Mouse (Mus musculus): ENCODE measurements around the gene Sik3. TPM values are rescaled to one million over a fixed set of nuclear protein-coding genes. Genes with fewer than 3 reads are reported as not detected.

The Sik3 gene
- polyA plus RNA-seq, 1 experiment = 32.0 TPM

DNA sequence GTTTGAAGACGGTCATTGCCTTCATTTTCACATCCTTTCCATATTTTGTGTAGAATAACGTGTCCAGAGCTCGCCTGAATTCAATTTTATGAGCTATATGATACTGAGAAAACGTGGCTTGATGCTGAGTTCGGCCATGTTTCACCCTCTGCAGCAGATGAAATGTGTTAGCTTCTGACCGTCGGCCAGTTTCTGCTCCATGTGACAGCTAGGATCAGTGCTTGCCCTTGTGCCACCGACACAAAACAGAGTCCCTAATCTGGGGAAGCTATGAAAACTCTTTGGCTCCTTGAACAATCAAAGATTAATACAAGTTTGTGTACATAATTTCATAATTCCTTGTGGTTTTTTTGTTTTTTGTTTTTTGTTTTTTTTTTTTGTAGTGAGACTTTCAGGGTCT is 178.6 kb downstream of the Sik3 start:
- TF ChIP-seq CEBPB (IDR thresholded peaks at IDR 0.05; ENCODE audit: low read depth) (no peak), MAX (IDR thresholded peaks at IDR 0.05) (no peak), MYOD1 (IDR thresholded peaks at IDR 0.05; ENCODE audit: control insufficient read depth, insufficient read length, low read depth) (no peak), CTCF (IDR thresholded peaks at IDR 0.05; ENCODE audit: control insufficient read depth, insufficient read depth, insufficient read length) (no peak), USF1 (IDR thresholded peaks at IDR 0.05; ENCODE audit: low read depth) (no peak), FOSL1 (IDR thresholded peaks at IDR 0.05; ENCODE audit: insufficient read depth, low read length, poor library complexity, severe bottlenecking) (no peak), MYOG (IDR thresholded peaks at IDR 0.05; ENCODE audit: control insufficient read depth, extremely low read depth, insufficient read length) (no peak)
- Histone ChIP-seq H3K4me3 (ENCODE audit: insufficient read depth, poor library complexity, severe bottlenecking) (no peak overlapping the region), H3K79me2 (ENCODE audit: control insufficient read depth, insufficient read depth) (no peaks in the 10 kb centered on the region), H3ac (ENCODE audit: control insufficient read depth, insufficient read length, low read depth) (no peak overlapping the region), H3K27me3 (ENCODE audit: control insufficient read depth, insufficient read depth, insufficient read length) (no peaks in the 10 kb centered on the region), H3K79me3 (ENCODE audit: low read depth) (peaks cover under 1% of the 10 kb centered on the region), H3K36me3 (ENCODE audit: control insufficient read depth, insufficient read depth) (peaks cover 17% of the 10 kb centered on the region)

GRCm38 (mm10) chr9:46191644-46192043 is 179.0 kb downstream of the Sik3 start:
- Histone ChIP-seq H3K4me3 (ENCODE audit: insufficient read depth, poor library complexity, severe bottlenecking) (no peak overlapping the region), H3K79me2 (ENCODE audit: control insufficient read depth, insufficient read depth) (no peaks in the 10 kb centered on the region), H3K36me3 (ENCODE audit: control insufficient read depth, insufficient read depth) (peaks cover 19% of the 10 kb centered on the region), H3K27me3 (ENCODE audit: control insufficient read depth, insufficient read depth, insufficient read length) (no peaks in the 10 kb centered on the region), H3ac (ENCODE audit: control insufficient read depth, insufficient read length, low read depth) (no peak overlapping the region), H3K79me3 (ENCODE audit: low read depth) (no peaks in the 10 kb centered on the region)
- TF ChIP-seq MYOD1 (IDR thresholded peaks at IDR 0.05; ENCODE audit: control insufficient read depth, insufficient read length, low read depth) (no peak), CTCF (IDR thresholded peaks at IDR 0.05; ENCODE audit: control insufficient read depth, insufficient read depth, insufficient read length) (no peak), USF1 (IDR thresholded peaks at IDR 0.05; ENCODE audit: low read depth) (no peak), MAX (IDR thresholded peaks at IDR 0.05) (no peak), MYOG (IDR thresholded peaks at IDR 0.05; ENCODE audit: control insufficient read depth, extremely low read depth, insufficient read length) (no peak), CEBPB (IDR thresholded peaks at IDR 0.05; ENCODE audit: low read depth) (no peak), FOSL1 (IDR thresholded peaks at IDR 0.05; ENCODE audit: insufficient read depth, low read length, poor library complexity, severe bottlenecking) (no peak)

DNA sequence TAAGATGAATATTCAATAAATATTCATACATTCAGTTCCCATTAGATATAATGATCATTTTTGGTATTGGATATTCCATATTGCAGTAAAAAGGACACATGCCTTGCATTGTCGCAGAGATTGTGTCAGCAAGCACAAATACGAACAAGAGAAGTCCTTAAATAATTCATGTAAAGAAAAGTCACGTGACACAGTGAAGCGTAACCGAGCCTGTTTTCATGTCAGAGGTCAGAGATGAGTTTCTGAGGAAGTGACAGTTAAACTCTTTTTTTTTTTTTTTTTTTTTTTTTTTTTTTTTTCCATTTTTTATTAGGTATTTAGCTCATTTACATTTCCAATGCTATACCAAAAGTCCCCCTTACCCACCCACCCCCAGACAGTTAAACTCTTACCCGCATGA is 180.0 kb downstream of the Sik3 start:
- no peak overlapping the region for H3K4me3 ChIP-seq (ENCODE audit: insufficient read depth, poor library complexity, severe bottlenecking)
- no peak overlapping the region for H3ac ChIP-seq (ENCODE audit: control insufficient read depth, insufficient read length, low read depth)
- no peak for TF ChIP-seq MYOD1 (IDR thresholded peaks at IDR 0.05; ENCODE audit: control insufficient read depth, insufficient read length, low read depth)
- H3K27me3 ChIP-seq (ENCODE audit: control insufficient read depth, insufficient read depth, insufficient read length) = no peaks in the 10 kb centered on the region
- peaks cover 24% of the 10 kb centered on the region for H3K36me3 ChIP-seq (ENCODE audit: control insufficient read depth, insufficient read depth)
- no peaks in the 10 kb centered on the region for H3K79me3 ChIP-seq (ENCODE audit: low read depth)
- no peaks in the 10 kb centered on the region for H3K79me2 ChIP-seq (ENCODE audit: control insufficient read depth, insufficient read depth)

DNA sequence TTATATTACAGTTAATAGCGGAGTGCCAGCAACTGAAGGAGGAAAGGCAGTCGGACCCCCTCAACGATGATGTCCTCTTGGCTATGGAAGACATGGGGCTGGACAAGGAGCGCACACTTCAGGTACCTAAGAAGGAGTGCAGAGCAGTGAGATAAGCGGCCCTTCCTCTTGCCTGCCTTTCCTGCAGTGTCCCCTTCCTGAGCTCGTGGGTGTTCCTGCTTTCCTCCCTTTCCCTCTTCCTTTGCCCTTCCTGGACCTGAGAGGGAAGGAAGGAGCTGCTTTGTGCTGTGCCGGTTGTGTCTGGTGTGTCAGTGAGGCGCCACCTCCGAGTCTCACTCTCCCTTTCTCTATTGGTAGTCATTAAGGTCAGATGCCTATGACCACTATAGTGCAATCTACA is 182.2 kb downstream of the Sik3 start:
- Histone ChIP-seq H3K79me2 (ENCODE audit: control insufficient read depth, insufficient read depth) (no peaks in the 10 kb centered on the region), H3K27me3 (ENCODE audit: control insufficient read depth, insufficient read depth, insufficient read length) (no peaks in the 10 kb centered on the region), H3ac (ENCODE audit: control insufficient read depth, insufficient read length, low read depth) (no peak overlapping the region), H3K79me3 (ENCODE audit: low read depth) (no peaks in the 10 kb centered on the region), H3K4me3 (ENCODE audit: insufficient read depth, poor library complexity, severe bottlenecking) (no peak overlapping the region), H3K36me3 (ENCODE audit: control insufficient read depth, insufficient read depth) (peaks cover 35% of the 10 kb centered on the region)
- TF ChIP-seq MYOG (IDR thresholded peaks at IDR 0.05; ENCODE audit: control insufficient read depth, extremely low read depth, insufficient read length) = no peak
- no peak for TF ChIP-seq CEBPB (IDR thresholded peaks at IDR 0.05; ENCODE audit: low read depth)
- no peak for TF ChIP-seq MYOD1 (IDR thresholded peaks at IDR 0.05; ENCODE audit: control insufficient read depth, insufficient read length, low read depth)
- TF ChIP-seq USF1 (IDR thresholded peaks at IDR 0.05; ENCODE audit: low read depth) = no peak
- TF ChIP-seq FOSL1 (IDR thresholded peaks at IDR 0.05; ENCODE audit: insufficient read depth, low read length, poor library complexity, severe bottlenecking) = no peak
- no peak for TF ChIP-seq CTCF (IDR thresholded peaks at IDR 0.05; ENCODE audit: control insufficient read depth, insufficient read depth, insufficient read length)
- no peak for TF ChIP-seq MAX (IDR thresholded peaks at IDR 0.05)

DNA sequence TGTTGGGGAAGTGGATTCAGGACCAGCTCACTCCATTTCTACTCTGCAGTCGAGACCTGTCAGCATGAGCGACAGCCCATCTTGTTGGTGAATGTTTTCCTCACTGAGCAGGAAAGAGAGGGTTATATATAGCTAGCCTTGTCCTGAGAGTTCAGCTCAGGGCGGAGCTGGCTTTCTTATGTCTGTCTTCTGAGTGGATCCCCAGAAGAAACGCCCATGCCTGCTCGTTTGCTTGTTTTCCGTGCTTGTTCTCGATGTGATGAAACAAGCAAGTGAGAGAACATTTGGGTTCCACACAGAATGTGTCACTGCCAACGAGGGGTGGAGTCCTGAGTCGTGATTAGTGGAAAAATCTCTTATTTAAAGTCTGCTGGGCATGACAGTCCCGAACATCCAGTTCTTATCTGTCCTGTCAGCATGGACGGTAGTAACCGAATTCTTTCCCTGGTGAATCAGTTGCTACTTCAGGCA is 184.1 kb downstream of the Sik3 start:
- Histone ChIP-seq H3K79me3 (ENCODE audit: low read depth) (no peaks in the 10 kb centered on the region), H3K4me3 (ENCODE audit: insufficient read depth, poor library complexity, severe bottlenecking) (no peak overlapping the region), H3ac (ENCODE audit: control insufficient read depth, insufficient read length, low read depth) (no peak overlapping the region), H3K27me3 (ENCODE audit: control insufficient read depth, insufficient read depth, insufficient read length) (no peaks in the 10 kb centered on the region), H3K36me3 (ENCODE audit: control insufficient read depth, insufficient read depth) (peaks cover 48% of the 10 kb centered on the region), H3K79me2 (ENCODE audit: control insufficient read depth, insufficient read depth) (no peaks in the 10 kb centered on the region)
- TF ChIP-seq MYOG (IDR thresholded peaks at IDR 0.05; ENCODE audit: control insufficient read depth, extremely low read depth, insufficient read length) (no peak), MYOD1 (IDR thresholded peaks at IDR 0.05; ENCODE audit: control insufficient read depth, insufficient read length, low read depth) (no peak)

- Histone ChIP-seq H3K27me3 (ENCODE audit: control insufficient read depth, insufficient read depth, insufficient read length) (no peaks in the 10 kb centered on the region), H3ac (ENCODE audit: control insufficient read depth, insufficient read length, low read depth) (no peak overlapping the region), H3K4me3 (ENCODE audit: insufficient read depth, poor library complexity, severe bottlenecking) (no peak overlapping the region), H3K79me2 (ENCODE audit: control insufficient read depth, insufficient read depth) (no peaks in the 10 kb centered on the region), H3K36me3 (ENCODE audit: control insufficient read depth, insufficient read depth) (peaks cover 60% of the 10 kb centered on the region), H3K79me3 (ENCODE audit: low read depth) (no peaks in the 10 kb centered on the region)
- TF ChIP-seq CEBPB (IDR thresholded peaks at IDR 0.05; ENCODE audit: low read depth) = no peak
- no peak for TF ChIP-seq MYOG (IDR thresholded peaks at IDR 0.05; ENCODE audit: control insufficient read depth, extremely low read depth, insufficient read length)
- TF ChIP-seq USF1 (IDR thresholded peaks at IDR 0.05; ENCODE audit: low read depth) = no peak
- no peak for TF ChIP-seq MAX (IDR thresholded peaks at IDR 0.05)
- no peak for TF ChIP-seq CTCF (IDR thresholded peaks at IDR 0.05; ENCODE audit: control insufficient read depth, insufficient read depth, insufficient read length)
These were observed 185.8 kb downstream of the Sik3 start for GRCm38 (mm10) chr9:46198461-46198860.
